ENCODE assay signal across 12 mouse cellular contexts in the genomic region with DNA sequence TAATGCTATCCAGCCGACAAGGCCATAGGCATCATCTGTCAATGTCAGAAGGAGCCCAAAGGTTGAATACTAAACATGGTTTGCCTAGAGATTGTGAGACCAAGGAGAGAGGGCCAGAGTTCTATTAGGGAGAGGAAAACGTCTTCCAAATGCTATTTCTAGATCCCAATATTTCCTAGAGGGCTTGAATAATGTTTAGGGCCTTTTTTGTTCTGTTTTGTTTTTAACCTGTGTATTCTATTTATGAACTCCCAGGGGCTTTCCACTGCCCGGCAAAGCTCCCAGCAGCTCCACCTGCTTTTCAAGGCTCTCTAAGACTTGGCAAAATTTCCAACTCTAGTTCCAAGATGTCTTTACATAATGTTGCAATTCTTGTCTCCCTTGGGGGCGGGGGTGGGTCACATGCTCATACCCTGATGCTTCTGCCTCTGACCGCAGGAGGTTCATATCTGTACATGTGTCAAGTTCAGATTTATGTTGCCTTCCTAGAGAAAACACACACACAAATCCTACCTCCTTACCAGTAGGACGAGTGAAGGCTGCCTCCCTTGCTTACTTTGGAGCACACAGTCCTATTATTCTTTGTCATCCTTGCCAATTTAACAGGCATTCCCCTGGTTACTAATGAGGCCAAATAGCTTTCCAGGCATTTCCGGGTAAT. TPM values are rescaled to one million over a fixed set of nuclear protein-coding genes. Genes with fewer than 3 reads are reported as not detected.
DNase-seq lines count a peak whose midpoint lies in the region; ATAC-seq and TF ChIP-seq lines count a peak whose summit lies in the region.
"Had no signal": no experiment of that assay in that cellular context is flagged by ENCODE, and none has a peak within 500 bp of the region (broad histone marks: within the 10 kb centered on the region; RNA-seq: fewer than 3 reads in every experiment).

No protein-coding gene starts in this region.

- no peaks in the 10 kb centered on the region for H3K36me3 ChIP-seq in C2C12 (ENCODE audit: control insufficient read depth, insufficient read depth)
- no peaks in the 10 kb centered on the region for H3K36me3 ChIP-seq in hindbrain, embryonic 16.5 days (ENCODE audit: control insufficient read depth, insufficient read depth, low read length)
- no peaks in the 10 kb centered on the region for H3K36me3 ChIP-seq in thymus, adult 2 months (ENCODE audit: control insufficient read depth, insufficient read depth, low read length)
- H3K36me3 ChIP-seq in intestine, embryonic 16.5 days (ENCODE audit: control insufficient read depth, insufficient read depth, low read length) = no peaks in the 10 kb centered on the region
- H3K36me3 ChIP-seq in kidney, embryonic 15.5 days = no peaks in the 10 kb centered on the region
- H3K36me3 ChIP-seq: embryonic facial prominence, embryonic 15.5 days had no signal

- TF ChIP-seq POLR2A in thymus, adult 2 months (IDR thresholded peaks at IDR 0.05; ENCODE audit: control insufficient read depth, extremely low read depth, insufficient read depth, low read length, poor library complexity) = no peak

- no peak overlapping the region for H3K9ac ChIP-seq in hindbrain, embryonic 16.5 days (ENCODE audit: low read depth, low read length)
- H3K9ac ChIP-seq in intestine, embryonic 16.5 days (ENCODE audit: low read depth, low read length) = no peak overlapping the region
- H3K9ac ChIP-seq in kidney, embryonic 15.5 days = no peak overlapping the region
- H3K9ac ChIP-seq: embryonic facial prominence, embryonic 15.5 days had no signal

- H3K9me3 ChIP-seq in hindbrain, embryonic 16.5 days (ENCODE audit: control insufficient read depth, low read length) = no peaks in the 10 kb centered on the region
- H3K9me3 ChIP-seq in intestine, embryonic 16.5 days (ENCODE audit: control insufficient read depth, low read length) = no peaks in the 10 kb centered on the region
- H3K9me3 ChIP-seq in kidney, embryonic 15.5 days (replicated peaks) = no peaks in the 10 kb centered on the region
- H3K9me3 ChIP-seq: embryonic facial prominence, embryonic 15.5 days had no signal

- no peaks in the 10 kb centered on the region for H3K79me2 ChIP-seq in C2C12 (ENCODE audit: control insufficient read depth, insufficient read depth)

- no peaks in the 10 kb centered on the region for H3K27me3 ChIP-seq in C2C12 (ENCODE audit: control insufficient read depth, insufficient read depth, insufficient read length)
- H3K27me3 ChIP-seq in hindbrain, embryonic 16.5 days (replicated peaks; ENCODE audit: control insufficient read depth, insufficient read depth, low read length) = no peaks in the 10 kb centered on the region
- no peaks in the 10 kb centered on the region for H3K27me3 ChIP-seq in thymus, adult 2 months (ENCODE audit: control insufficient read depth, insufficient read depth, low read length)
- no peaks in the 10 kb centered on the region for H3K27me3 ChIP-seq in intestine, embryonic 16.5 days (replicated peaks; ENCODE audit: control insufficient read depth, insufficient read depth, low read length)
- H3K27me3 ChIP-seq in kidney, embryonic 15.5 days = no peaks in the 10 kb centered on the region
- H3K27me3 ChIP-seq: embryonic facial prominence, embryonic 15.5 days had no signal

- H3K79me3 ChIP-seq in C2C12 (ENCODE audit: low read depth) = no peaks in the 10 kb centered on the region

- no peak for TF ChIP-seq CTCF in C2C12 (IDR thresholded peaks at IDR 0.05; ENCODE audit: control insufficient read depth, insufficient read depth, insufficient read length)
- TF ChIP-seq CTCF in thymus, adult 2 months (IDR thresholded peaks at IDR 0.05; ENCODE audit: borderline replicate concordance, control insufficient read depth, extremely low read depth, insufficient read depth, low read length, poor library complexity) = no peak

- H3K27ac ChIP-seq in hindbrain, embryonic 16.5 days (ENCODE audit: low read depth, low read length) = no peak overlapping the region
- H3K27ac ChIP-seq in thymus, adult 2 months (ENCODE audit: control insufficient read depth, insufficient read depth, low read length) = no peak overlapping the region
- no peak overlapping the region for H3K27ac ChIP-seq in intestine, embryonic 16.5 days (ENCODE audit: low read length)
- H3K27ac ChIP-seq in kidney, embryonic 15.5 days = no peak overlapping the region
- H3K27ac ChIP-seq: embryonic facial prominence, embryonic 15.5 days had no signal

- peak; percentile 63; the same call in 1 of the 2 replicates for ATAC-seq in hindbrain, embryonic 16.5 days
- no peak for ATAC-seq in intestine, embryonic 16.5 days
- ATAC-seq in kidney, embryonic 15.5 days (replicated peaks; ENCODE audit: low FRiP score) = no peak

- H3K4me3 ChIP-seq in C2C12 (ENCODE audit: insufficient read depth, poor library complexity, severe bottlenecking) = no peak overlapping the region
- H3K4me3 ChIP-seq in hindbrain, embryonic 16.5 days (ENCODE audit: low read length) = no peak overlapping the region
- no peak overlapping the region for H3K4me3 ChIP-seq in thymus, adult 2 months (ENCODE audit: control insufficient read depth, insufficient read depth, low read length)
- no peak overlapping the region for H3K4me3 ChIP-seq in intestine, embryonic 16.5 days (ENCODE audit: low read length)
- H3K4me3 ChIP-seq in kidney, embryonic 15.5 days (replicated peaks) = no peak overlapping the region
- H3K4me3 ChIP-seq: embryonic facial prominence, embryonic 15.5 days had no signal

- H3ac ChIP-seq in C2C12 (ENCODE audit: control insufficient read depth, insufficient read length, low read depth) = no peak overlapping the region

- DNase-seq in embryo, embryonic 10 days (ENCODE audit: low spot score) = peak; percentile 12
- no peak for DNase-seq in embryo, embryonic 11 days
- peak; percentile 92 for DNase-seq in fat pad, adult 2 months (ENCODE audit: extremely low read depth, low read depth, low spot score)
- no peak for DNase-seq in thymus, adult 2 months
- DNase-seq: cerebellum, adult 8-10 months; kidney, adult 11 months had no signal

- H3K4me2 ChIP-seq in hindbrain, embryonic 16.5 days (ENCODE audit: low read length) = no peak overlapping the region
- H3K4me2 ChIP-seq in intestine, embryonic 16.5 days (ENCODE audit: low read depth, low read length) = no peak overlapping the region
- H3K4me2 ChIP-seq in kidney, embryonic 15.5 days = no peak overlapping the region
- H3K4me2 ChIP-seq: embryonic facial prominence, embryonic 15.5 days had no signal

- H3K4me1 ChIP-seq in hindbrain, embryonic 16.5 days (ENCODE audit: control insufficient read depth, insufficient read depth, low read depth, low read length) = no peaks in the 10 kb centered on the region; the same call in 1 of the 2 replicates
- no peaks in the 10 kb centered on the region; the same call in 1 of the 2 replicates for H3K4me1 ChIP-seq in thymus, adult 2 months (replicated peaks; ENCODE audit: control insufficient read depth, insufficient read depth, low read length)
- H3K4me1 ChIP-seq in intestine, embryonic 16.5 days (ENCODE audit: control insufficient read depth, insufficient read depth, low read length) = no peaks in the 10 kb centered on the region
- no peaks in the 10 kb centered on the region for H3K4me1 ChIP-seq in kidney, embryonic 15.5 days

- 41% methylated on average over 7 of the region's 7 CpGs for WGBS in hindbrain, embryonic 16.5 days
- WGBS in thymus, adult 2 months = 86% methylated on average over 7 of the region's 7 CpGs
- 55% methylated on average over 7 of the region's 7 CpGs for WGBS in intestine, embryonic 16.5 days
- WGBS in kidney, embryonic 15.5 days = 50% methylated on average over 7 of the region's 7 CpGs

TF ChIP-seq in C2C12, 6 proteins besides CTCF, POLR2A, EP300 and RAD21:
- TF ChIP-seq USF1 (IDR thresholded peaks at IDR 0.05; ENCODE audit: low read depth) (peak; percentile 70), CEBPB (IDR thresholded peaks at IDR 0.05; ENCODE audit: low read depth) (peak; percentile 34), MYOG (IDR thresholded peaks at IDR 0.05; ENCODE audit: control insufficient read depth, extremely low read depth, insufficient read length) (no peak)

RNA-seq across cellular contexts. Expression of a gene that starts 18.9 kb away (rescaled TPM):
- 3.4 TPM for polyA plus RNA-seq in C2C12 (2012; fragmentation: generic; extraction: Trizol)
- 168 and 173 TPM in 2 replicates for polyA plus RNA-seq in hindbrain, embryonic 16.5 days (2015; fragmentation: Nextera tagmentation; extraction: Ambion mirVana)
- 0.40 and 1.4 TPM in 2 replicates for polyA plus RNA-seq in thymus, adult 2 months (2012; rRNA removed)
- 4.4 and 4.8 TPM in 2 replicates for polyA plus RNA-seq in intestine, embryonic 16.5 days (2015; fragmentation: Nextera tagmentation; extraction: Ambion mirVana)
- 6.0 and 6.7 TPM in 2 replicates for polyA plus RNA-seq in kidney, embryonic 15.5 days (2015; fragmentation: Nextera tagmentation; extraction: Ambion mirVana)
- polyA plus RNA-seq: liver, adult 2 months had no signal

Comparison
In these comparisons a context has a peak if more than half of its experiments do, and no peak if none do; other contexts are left out.
1. DNase-seq: peak in embryo, embryonic 10 days (single experiment) and fat pad, adult 2 months (single experiment); none in embryo, embryonic 11 days (single experiment) and thymus, adult 2 months (single experiment).
2. RNA of a gene that starts 18.9 kb away (polyA plus RNA-seq): 168 to 173 TPM in hindbrain, embryonic 16.5 days; 6.0 to 6.7 TPM in kidney, embryonic 15.5 days, 4.4 to 4.8 TPM in intestine, embryonic 16.5 days, 3.4 TPM in C2C12 (single experiment) and 0.40 to 1.4 TPM in thymus, adult 2 months; every median in the first group is over 10 times any median in the second.